Mouse (Mus musculus): ENCODE results near the gene Mtus2.

DNA sequence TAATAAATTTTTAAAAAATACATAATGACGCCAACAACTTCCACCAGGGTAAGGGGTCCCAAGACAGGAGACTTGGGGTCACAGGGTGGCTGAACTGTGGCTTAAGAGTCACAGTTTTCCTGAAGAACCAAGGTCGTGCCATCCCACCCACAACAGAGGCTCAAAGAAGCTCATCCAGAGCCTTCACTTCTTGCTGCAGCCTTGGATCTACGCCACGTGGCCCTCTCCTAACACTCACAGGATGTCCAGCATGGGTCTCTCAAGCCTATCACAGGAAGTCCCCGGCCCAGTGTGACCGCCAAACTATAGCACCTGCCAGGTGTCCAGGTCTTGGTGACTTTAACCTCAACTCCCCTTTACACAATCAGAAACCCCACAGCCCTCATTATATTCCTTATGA lies 400.0 kb downstream of the Mtus2 start:
- TF ChIP-seq CTCF (conservative IDR thresholded peaks at IDR 0.05; ENCODE audit: insufficient read depth, insufficient read length, low read depth, low read length) (no peak), POLR2A (IDR thresholded peaks at IDR 0.05; ENCODE audit: low read depth, low read length) (no peak)
